Mouse (Mus musculus) limb, embryonic 14.5 days (tissue): ENCODE results near the gene Efcab9. TPM values are rescaled to one million over a fixed set of nuclear protein-coding genes. Genes with fewer than 3 reads are reported as not detected.
A peak's percentile ranks its signal among the peaks of the same experiment; 100 is the strongest.

ENCODE experiments used
- ATAC-seq: fragments of 200-750 bp; cut with Nextera tagmentation; 2 replicates; pipeline ENCODE4 v1.8.0; 2017; ENCODE audit warnings: low read depth, moderate number of reproducible peaks, moderate TSS enrichment; ENCODE audit not compliant: low FRiP score
- DNase-seq: peaks from one replicate; pipeline ENCODE4 v3.0.0-alpha.2; 2015; ENCODE audit warnings: low spot score
- H3K27ac ChIP-seq: fragments of 300-500 bp; sonication (generic); replicated peaks from 2 replicates; pipeline ENCODE4 v1.5.1; 2014; ENCODE audit warnings: low read depth, mild to moderate bottlenecking, low read length, moderate library complexity, mixed read lengths
- H3K27me3 ChIP-seq: fragments of 300-500 bp; sonication (generic); 2 replicates; pipeline ENCODE4 v1.6.1; 2014; ENCODE audit warnings: low read length, mixed read lengths; ENCODE audit not compliant: control insufficient read depth, insufficient read depth
- H3K36me3 ChIP-seq: fragments of 300-500 bp; sonication (generic); 2 replicates; pipeline ENCODE4 v1.6.1; 2014; ENCODE audit warnings: mild to moderate bottlenecking, low read length, moderate library complexity, mixed read lengths; ENCODE audit not compliant: control insufficient read depth, insufficient read depth
- H3K4me1 ChIP-seq: fragments of 300-500 bp; sonication (generic); 2 replicates; pipeline ENCODE4 v1.6.1; 2014; ENCODE audit warnings: antibody characterized with exemption, low read length, mixed read lengths; ENCODE audit not compliant: control insufficient read depth, insufficient read depth
- H3K4me2 ChIP-seq: fragments of 300-500 bp; sonication (generic); replicated peaks from 2 replicates; pipeline ENCODE4 v1.6.1; 2014; ENCODE audit warnings: low read depth, mild to moderate bottlenecking, low read length, moderate library complexity; ENCODE audit not compliant: severe bottlenecking
- H3K4me3 ChIP-seq: fragments of 300-500 bp; sonication (generic); replicated peaks from 2 replicates; pipeline ENCODE4 v1.5.1; 2014; ENCODE audit warnings: low read length
- H3K9ac ChIP-seq: fragments of 300-500 bp; sonication (generic); 2 replicates; pipeline ENCODE4 v1.6.1; 2014; ENCODE audit warnings: mild to moderate bottlenecking, low read depth, low read length, moderate library complexity; ENCODE audit not compliant: severe bottlenecking
- H3K9me3 ChIP-seq: fragments of 300-500 bp; sonication (generic); 2 replicates; pipeline ENCODE4 v1.6.1; 2016; ENCODE audit warnings: low read length; ENCODE audit not compliant: control insufficient read depth
- POLR2A ChIP-seq: fragments of 200-500 bp; IDR thresholded peaks from 2 replicates; pipeline ENCODE4 v1.8.0; 2012; ENCODE audit warnings: inconsistent platforms, mild to moderate bottlenecking, moderate library complexity, borderline replicate concordance; ENCODE audit not compliant: insufficient read depth, insufficient read length; ENCODE audit errors: extremely low read depth
- WGBS: fragments of 180-500 bp; shearing (Covaris S2); extraction: QIAGEN DNeasy Blood & Tissue Kit; methylation state at CpG from one replicate; pipeline ENCODE4 v1.1.7; 2014; 5-methylcytosine and 5-hydroxymethylcytosine counted together
- polyA plus RNA-seq, 2 experiments: library from polyadenylated mRNA; depleted of rRNA in 1 of 2; stranded (reverse) in 1 of 2; unstranded in 1 of 2; fragments of >200 nt; fragmentation: Nextera tagmentation in 1 of 2; extraction: Ambion mirVana in 1 of 2; gene quantifications; 2 replicates each; pipeline versions ENCODE4 v1.2.1 to v1.2.3; 2012 to 2014

Gene Efcab9
- polyA plus RNA-seq, 2 experiments: 0.11 TPM; not detected in 1

- 85% methylated on average over 14 of the region's 14 CpGs for WGBS
- ATAC-seq (no peak), DNase-seq (no peak)
- no peaks in the 10 kb centered on the region for H3K9me3 ChIP-seq
- peaks cover 32% of the 10 kb centered on the region for H3K4me1 ChIP-seq
- H3K27me3 ChIP-seq: no peaks in the 10 kb centered on the region
- H3K4me3 ChIP-seq: no peak overlapping the region
- H3K27ac ChIP-seq: no peak overlapping the region
- no peak overlapping the region for H3K4me2 ChIP-seq
- H3K9ac ChIP-seq: no peak overlapping the region
- no peak for TF ChIP-seq POLR2A
- no peaks in the 10 kb centered on the region for H3K36me3 ChIP-seq
Measured at GRCm38 (mm10) chr11:32554141-32555091, 22.5 kb upstream of the Efcab9 start.

GRCm38 (mm10) chr11:32553311-32554140, 21.6 kb upstream of the Efcab9 start:
- no peak for ATAC-seq
- Histone ChIP-seq H3K27ac (peak overlapping the region; percentile 70; the same call in 1 of the 2 replicates), H3K9ac (no peak overlapping the region), H3K4me1 (peaks cover 35% of the 10 kb centered on the region), H3K4me2 (no peak overlapping the region), H3K36me3 (no peaks in the 10 kb centered on the region), H3K4me3 (no peak overlapping the region), H3K9me3 (no peaks in the 10 kb centered on the region), H3K27me3 (no peaks in the 10 kb centered on the region)
- no peak for TF ChIP-seq POLR2A
- no peak for DNase-seq
- 53% methylated on average over 14 of the region's 14 CpGs for WGBS

GRCm38 (mm10) chr11:32552401-32553090, 20.7 kb upstream of the Efcab9 start:
- H3K27ac ChIP-seq: peak overlapping the region; percentile 70
- H3K9me3 ChIP-seq: no peaks in the 10 kb centered on the region
- no peak for DNase-seq
- no peak for TF ChIP-seq POLR2A
- H3K36me3 ChIP-seq: no peaks in the 10 kb centered on the region
- H3K4me1 ChIP-seq: peaks cover 33% of the 10 kb centered on the region
- H3K27me3 ChIP-seq: no peaks in the 10 kb centered on the region
- 42% methylated on average over 13 of the region's 13 CpGs for WGBS
- ATAC-seq: no peak
- no peak overlapping the region for H3K9ac ChIP-seq
- no peak overlapping the region for H3K4me2 ChIP-seq
- no peak overlapping the region for H3K4me3 ChIP-seq

- Histone ChIP-seq H3K9ac (no peak overlapping the region), H3K4me3 (no peak overlapping the region), H3K4me2 (no peak overlapping the region), H3K4me1 (peaks cover 33% of the 10 kb centered on the region), H3K9me3 (no peaks in the 10 kb centered on the region), H3K36me3 (no peaks in the 10 kb centered on the region), H3K27me3 (no peaks in the 10 kb centered on the region), H3K27ac (peak overlapping the region; percentile 70)
- DNase-seq (peak; percentile 56), ATAC-seq (peak; percentile 51)
- TF ChIP-seq POLR2A: no peak
- 59% methylated on average over 12 of the region's 12 CpGs for WGBS
Measured at GRCm38 (mm10) chr11:32551579-32552297, 19.9 kb upstream of the Efcab9 start.
